In the genomic region with DNA sequence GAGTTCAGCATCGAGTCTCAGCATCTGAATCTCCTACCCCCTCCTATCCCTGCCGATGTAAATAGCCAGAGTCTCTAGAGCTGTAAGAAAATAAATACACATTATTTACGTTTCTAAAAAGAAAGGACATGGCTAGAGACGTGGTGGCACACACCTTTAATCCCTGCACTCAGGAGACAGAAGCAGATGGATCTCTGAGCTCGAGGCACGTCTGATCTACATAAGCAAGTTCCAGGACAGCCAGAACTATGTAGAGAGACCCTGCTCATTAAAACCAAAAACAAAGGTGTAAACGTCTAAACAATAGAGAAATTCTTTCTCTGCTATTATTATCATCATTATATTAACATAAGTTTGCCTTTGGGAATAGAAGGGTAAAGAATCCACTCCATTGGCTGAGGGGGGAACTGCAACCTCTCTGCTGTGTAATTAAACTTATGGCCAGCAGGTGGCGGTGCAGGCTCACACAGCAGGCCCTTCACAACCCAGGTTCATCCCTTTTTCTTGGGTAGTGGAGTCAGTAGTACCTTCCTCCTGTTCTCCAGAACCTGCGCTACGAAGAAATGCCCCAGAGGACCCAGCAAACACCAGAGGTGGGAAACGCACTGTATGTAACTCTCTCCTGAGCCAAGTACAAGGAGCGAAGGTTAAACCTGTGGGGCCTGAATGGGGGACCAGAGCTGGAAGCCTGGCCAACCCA, we compare ENCODE assay signal across 9 mouse cellular contexts. TPM values are rescaled to one million over a fixed set of nuclear protein-coding genes. Genes with fewer than 3 reads are reported as not detected.
DNase-seq lines count a peak whose midpoint lies in the region; ATAC-seq lines count a peak whose summit lies in the region.
"Had no signal": no experiment of that assay in that cellular context is flagged by ENCODE, and none has a peak within 500 bp of the region (broad histone marks: within the 10 kb centered on the region; RNA-seq: fewer than 3 reads in every experiment).

No protein-coding gene starts in this region.

- no peaks in the 10 kb centered on the region for H3K4me1 ChIP-seq in hindbrain, embryonic 13.5 days (replicated peaks)

- H3K9ac ChIP-seq in hindbrain, embryonic 13.5 days, result no peak overlapping the region

- peak; percentile 89 for DNase-seq in NIH3T3 (ENCODE audit: low read depth)
- peak; percentile 69 for DNase-seq in cerebellum, adult 8-10 months
- peak; percentile 81 for DNase-seq in forelimb bud, embryonic 11.5 days (ENCODE audit: low read depth, low spot score)
- peak; percentile 37 for DNase-seq in layer of hippocampus, adult 9-11 months
- DNase-seq in lung, postnatal 10 days, result peak; percentile 76
- peak; percentile 52 for DNase-seq in retina, adult 2 months (ENCODE audit: low read depth, low spot score)
- DNase-seq in thymus, postnatal 14 days, result peak; percentile 66

- no peak overlapping the region for H3K27ac ChIP-seq in hindbrain, embryonic 13.5 days
- H3K27ac ChIP-seq: macrophage had no signal

- no peak overlapping the region for H3K4me3 ChIP-seq in hindbrain, embryonic 13.5 days

- H3K4me2 ChIP-seq in hindbrain, embryonic 13.5 days, result 0 out of 2 replicates have a peak overlapping the region, but pooled peaks have one; percentile 19

- 37% methylated on average over 12 of the region's 12 CpGs for WGBS in hindbrain, embryonic 13.5 days

- ATAC-seq in hindbrain, embryonic 13.5 days (ENCODE audit: low FRiP score), result peak; percentile 71

- peaks cover 27% of the 10 kb centered on the region for H3K27me3 ChIP-seq in hindbrain, embryonic 13.5 days

- no peaks in the 10 kb centered on the region for H3K9me3 ChIP-seq in hindbrain, embryonic 13.5 days

- no peaks in the 10 kb centered on the region for H3K36me3 ChIP-seq in hindbrain, embryonic 13.5 days

RNA-seq across cellular contexts. Expression of a gene that starts 48.0 kb away (rescaled TPM):
- 98.4 and 98.6 TPM in 2 replicates for polyA plus RNA-seq in hindbrain, embryonic 13.5 days (2015; fragmentation: Nextera tagmentation; extraction: Ambion mirVana)

Comparison
In these comparisons a context has a peak if more than half of its experiments do, and no peak if none do; other contexts are left out.
1. DNase-seq: peak in every context shown above with its lines; median percentile 89 in NIH3T3; 81 in forelimb bud, embryonic 11.5 days; 76 in lung, postnatal 10 days; 69 in cerebellum, adult 8-10 months; 66 in thymus, postnatal 14 days; 52 in retina, adult 2 months; 37 in layer of hippocampus, adult 9-11 months.